Mouse (Mus musculus): Measurements from ENCODE around the gene Itpr3. TPM values are rescaled to one million over a fixed set of nuclear protein-coding genes. Genes with fewer than 3 reads are reported as not detected.

Itpr3 gene
- polyA plus RNA-seq, 2 experiments, result 5.1 to 12.4 TPM

DNA sequence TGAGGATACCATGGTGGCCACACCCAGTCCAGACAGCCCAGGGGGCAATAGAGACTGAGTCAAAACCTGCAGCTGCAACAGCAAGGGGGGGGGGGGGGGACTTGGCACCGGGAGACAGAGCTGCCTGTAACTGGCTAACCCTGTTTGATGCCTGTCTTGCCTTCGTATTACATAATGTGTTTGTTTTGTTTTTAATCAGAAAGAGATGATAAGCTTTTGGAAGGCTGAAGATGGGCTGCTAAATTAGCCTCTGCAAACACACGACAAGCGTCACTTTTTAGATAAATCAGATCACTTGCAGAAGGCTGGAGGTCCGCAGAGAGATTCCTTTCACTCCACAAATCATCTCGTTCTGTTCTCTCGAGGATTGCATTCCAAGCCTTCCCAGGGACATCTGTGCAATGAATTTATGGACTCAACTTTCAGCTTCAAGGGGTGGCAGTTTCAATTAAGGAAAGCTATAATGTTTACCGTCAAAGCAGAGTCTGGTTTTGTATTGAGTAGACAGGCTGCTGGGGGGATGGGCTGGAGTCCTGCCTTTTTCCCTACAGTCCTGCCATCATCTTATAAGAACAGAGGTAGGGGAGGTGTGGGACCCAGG, 89.3 kb downstream of the Itpr3 start:
- Histone ChIP-seq H3K4me1 (ENCODE audit: control insufficient read depth, insufficient read depth, low read length) (peaks cover 38% of the 10 kb centered on the region), H3K27ac (replicated peaks; ENCODE audit: low read depth, low read length) (no peak overlapping the region), H3K36me3 (ENCODE audit: control insufficient read depth, insufficient read depth, low read length) (no peaks in the 10 kb centered on the region), H3K4me2 (replicated peaks; ENCODE audit: low read depth, low read length, severe bottlenecking) (peak overlapping the region; percentile 23; the same call in 1 of the 2 replicates), H3K4me3 (replicated peaks; ENCODE audit: low read length) (no peak overlapping the region), H3K27me3 (ENCODE audit: control insufficient read depth, insufficient read depth, low read length) (no peaks in the 10 kb centered on the region), H3K9me3 (ENCODE audit: control insufficient read depth, low read length) (no peaks in the 10 kb centered on the region), H3K9ac (ENCODE audit: low read depth, low read length, severe bottlenecking) (no peak overlapping the region)
- no peak for TF ChIP-seq POLR2A (IDR thresholded peaks at IDR 0.05; ENCODE audit: borderline replicate concordance, extremely low read depth, insufficient read depth, insufficient read length)
- 6% methylated on average over 8 of the region's 8 CpGs for WGBS
- ATAC-seq (ENCODE audit: low FRiP score, low read depth), result no peak
- DNase-seq (ENCODE audit: low spot score), result no peak

DNA sequence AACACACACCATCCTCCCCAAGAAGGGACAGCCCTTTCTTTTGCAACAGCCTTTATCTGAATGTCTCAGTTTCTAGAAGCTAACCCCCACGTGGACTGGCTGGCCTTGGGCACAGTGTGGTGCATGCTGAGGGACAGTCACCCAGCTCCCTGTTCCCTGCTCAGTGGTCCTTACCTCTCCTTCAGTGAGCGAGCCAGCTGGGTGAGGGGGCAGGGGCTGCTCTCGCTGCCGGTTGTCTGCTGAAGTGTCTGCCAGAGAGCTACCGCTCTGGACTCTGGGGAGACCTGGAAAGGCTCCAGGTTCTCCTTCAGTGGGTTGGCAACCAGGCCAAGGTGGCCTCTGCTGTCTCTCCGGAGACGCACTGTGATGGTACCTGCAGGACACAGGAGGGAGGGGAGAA, 93.8 kb downstream of the Itpr3 start:
- H3K9me3 ChIP-seq (ENCODE audit: control insufficient read depth, low read length), result no peaks in the 10 kb centered on the region
- 62% methylated on average over 5 of the region's 7 CpGs for WGBS
- TF ChIP-seq POLR2A (IDR thresholded peaks at IDR 0.05; ENCODE audit: borderline replicate concordance, extremely low read depth, insufficient read depth, insufficient read length), result no peak
- no peaks in the 10 kb centered on the region for H3K27me3 ChIP-seq (ENCODE audit: control insufficient read depth, insufficient read depth, low read length)
- ATAC-seq (ENCODE audit: low FRiP score, low read depth), result no peak
- no peak overlapping the region for H3K4me3 ChIP-seq (replicated peaks; ENCODE audit: low read length)
- no peaks in the 10 kb centered on the region for H3K36me3 ChIP-seq (ENCODE audit: control insufficient read depth, insufficient read depth, low read length)
- H3K4me2 ChIP-seq (replicated peaks; ENCODE audit: low read depth, low read length, severe bottlenecking), result no peak overlapping the region
- no peak overlapping the region for H3K9ac ChIP-seq (ENCODE audit: low read depth, low read length, severe bottlenecking)
- DNase-seq (ENCODE audit: low spot score), result no peak
- H3K27ac ChIP-seq (replicated peaks; ENCODE audit: low read depth, low read length), result no peak overlapping the region
- H3K4me1 ChIP-seq (ENCODE audit: control insufficient read depth, insufficient read depth, low read length), result peaks cover 54% of the 10 kb centered on the region

DNA sequence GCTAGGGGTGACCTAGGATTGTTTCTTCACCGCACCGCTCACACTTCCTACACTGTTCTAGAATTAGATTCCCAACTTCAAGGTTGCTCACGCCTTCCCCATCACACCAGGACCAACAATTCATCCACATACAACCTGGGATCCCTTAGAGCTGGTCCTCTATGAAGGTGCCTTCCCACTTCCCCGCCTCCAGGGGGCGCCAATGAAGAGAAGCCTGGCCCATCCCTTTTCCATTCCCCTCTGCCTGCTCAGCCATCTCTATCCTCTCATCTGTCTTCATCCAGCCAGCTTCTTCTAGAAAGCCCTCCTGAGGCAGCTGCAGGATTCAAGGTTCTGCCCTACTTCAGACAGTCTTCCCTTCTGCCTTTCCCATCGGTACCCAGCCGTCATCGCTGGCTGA, 94.3 kb downstream of the Itpr3 start:
- Histone ChIP-seq H3K9ac (ENCODE audit: low read depth, low read length, severe bottlenecking) (no peak overlapping the region), H3K4me1 (ENCODE audit: control insufficient read depth, insufficient read depth, low read length) (peaks cover 51% of the 10 kb centered on the region), H3K27ac (replicated peaks; ENCODE audit: low read depth, low read length) (no peak overlapping the region), H3K9me3 (ENCODE audit: control insufficient read depth, low read length) (no peaks in the 10 kb centered on the region), H3K4me3 (replicated peaks; ENCODE audit: low read length) (no peak overlapping the region), H3K36me3 (ENCODE audit: control insufficient read depth, insufficient read depth, low read length) (no peaks in the 10 kb centered on the region), H3K4me2 (replicated peaks; ENCODE audit: low read depth, low read length, severe bottlenecking) (no peak overlapping the region), H3K27me3 (ENCODE audit: control insufficient read depth, insufficient read depth, low read length) (no peaks in the 10 kb centered on the region)
- no peak for TF ChIP-seq POLR2A (IDR thresholded peaks at IDR 0.05; ENCODE audit: borderline replicate concordance, extremely low read depth, insufficient read depth, insufficient read length)
- 73% methylated on average over 8 of the region's 8 CpGs for WGBS
- DNase-seq (ENCODE audit: low spot score) (no peak), ATAC-seq (ENCODE audit: low FRiP score, low read depth) (no peak)

DNA sequence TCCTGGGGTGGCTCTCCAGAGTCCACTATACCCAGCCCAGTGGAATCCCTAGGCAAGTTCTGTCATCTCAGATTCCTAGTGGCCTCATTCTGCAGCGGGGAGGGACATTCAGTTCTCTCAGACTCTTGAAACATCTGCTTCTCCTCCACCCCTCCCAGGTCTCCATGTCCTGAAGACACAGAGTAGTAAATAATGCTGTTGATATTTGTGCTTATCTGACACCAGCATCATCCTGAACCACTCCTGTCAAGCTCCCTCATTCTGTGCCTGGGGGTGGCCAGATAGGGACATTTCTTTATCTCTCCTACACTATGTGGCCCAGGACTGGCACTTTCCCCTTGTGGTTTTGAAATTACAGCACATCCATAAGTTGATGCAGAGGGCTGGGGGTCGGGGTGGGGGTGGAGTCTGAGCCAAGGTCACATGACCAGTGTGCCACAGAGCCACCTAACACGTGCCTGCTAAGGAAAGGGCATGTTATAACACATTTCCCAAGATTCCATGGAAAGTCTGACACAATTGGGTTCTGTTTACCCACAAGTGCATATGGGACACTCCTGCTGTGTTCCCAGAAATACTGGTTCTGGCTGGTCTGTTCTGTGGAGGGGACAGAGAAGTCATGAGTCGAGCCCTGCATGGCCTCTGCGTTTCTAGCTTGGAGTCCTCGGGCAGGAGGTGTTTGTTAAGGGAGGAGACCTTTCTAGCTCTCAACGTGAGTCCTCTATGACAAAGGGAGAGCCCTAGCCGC, 96.0 kb downstream of the Itpr3 start:
- Histone ChIP-seq H3K4me1 (ENCODE audit: control insufficient read depth, insufficient read depth, low read length) (peaks cover 48% of the 10 kb centered on the region), H3K27ac (replicated peaks; ENCODE audit: low read depth, low read length) (0 out of 2 replicates have a peak overlapping the region, but pooled peaks have one; percentile 19), H3K9ac (ENCODE audit: low read depth, low read length, severe bottlenecking) (no peak overlapping the region; the same call in 1 of the 2 replicates), H3K4me3 (replicated peaks; ENCODE audit: low read length) (no peak overlapping the region), H3K9me3 (ENCODE audit: control insufficient read depth, low read length) (no peaks in the 10 kb centered on the region), H3K36me3 (ENCODE audit: control insufficient read depth, insufficient read depth, low read length) (no peaks in the 10 kb centered on the region), H3K4me2 (replicated peaks; ENCODE audit: low read depth, low read length, severe bottlenecking) (no peak overlapping the region), H3K27me3 (ENCODE audit: control insufficient read depth, insufficient read depth, low read length) (no peaks in the 10 kb centered on the region)
- WGBS, result 64% methylated on average over 8 of the region's 8 CpGs
- ATAC-seq (ENCODE audit: low FRiP score, low read depth) (0 out of 2 replicates have a peak, but pooled peaks have one; percentile 17), DNase-seq (ENCODE audit: low spot score) (no peak)
- TF ChIP-seq POLR2A (IDR thresholded peaks at IDR 0.05; ENCODE audit: borderline replicate concordance, extremely low read depth, insufficient read depth, insufficient read length), result no peak

DNA sequence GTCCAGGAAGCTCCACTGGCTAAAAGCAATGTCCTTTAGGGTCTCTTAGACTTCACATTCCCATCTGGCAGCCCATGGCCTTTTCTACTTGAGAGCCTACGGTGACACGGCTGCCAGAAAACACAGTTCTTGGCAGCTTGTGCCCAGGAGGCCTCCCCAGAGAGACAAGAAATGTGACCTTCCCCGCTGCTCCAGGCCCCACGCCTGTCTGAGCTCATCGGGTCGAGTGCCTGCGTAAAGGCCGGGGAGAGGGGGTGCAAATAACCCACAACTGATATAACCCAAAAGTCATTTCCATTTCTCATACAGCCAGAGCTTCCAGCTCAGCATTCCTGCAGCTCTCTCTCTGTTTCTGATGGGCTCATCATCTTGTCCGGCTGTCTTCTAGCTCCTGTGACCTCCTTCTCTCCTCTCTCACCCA, 96.7 kb downstream of the Itpr3 start:
- DNase-seq (ENCODE audit: low spot score), result no peak
- no peaks in the 10 kb centered on the region for H3K36me3 ChIP-seq (ENCODE audit: control insufficient read depth, insufficient read depth, low read length)
- ATAC-seq (ENCODE audit: low FRiP score, low read depth), result no peak
- no peak for TF ChIP-seq POLR2A (IDR thresholded peaks at IDR 0.05; ENCODE audit: borderline replicate concordance, extremely low read depth, insufficient read depth, insufficient read length)
- H3K4me3 ChIP-seq (replicated peaks; ENCODE audit: low read length), result no peak overlapping the region
- no peaks in the 10 kb centered on the region for H3K27me3 ChIP-seq (ENCODE audit: control insufficient read depth, insufficient read depth, low read length)
- H3K9ac ChIP-seq (ENCODE audit: low read depth, low read length, severe bottlenecking), result no peak overlapping the region
- H3K9me3 ChIP-seq (ENCODE audit: control insufficient read depth, low read length), result no peaks in the 10 kb centered on the region
- H3K4me1 ChIP-seq (ENCODE audit: control insufficient read depth, insufficient read depth, low read length), result peaks cover 43% of the 10 kb centered on the region
- H3K27ac ChIP-seq (replicated peaks; ENCODE audit: low read depth, low read length), result 0 out of 2 replicates have a peak overlapping the region, but pooled peaks have one; percentile 19
- whole genome bisulfite sequencing, result 36% methylated on average over 9 of the region's 9 CpGs
- no peak overlapping the region for H3K4me2 ChIP-seq (replicated peaks; ENCODE audit: low read depth, low read length, severe bottlenecking)
